Mouse (Mus musculus) layer of hippocampus, adult 9-11 months (tissue): ENCODE measurements around the gene Gm21497.
"Not testable (repeated sequence)": the region's sequence is repeated elsewhere in the genome, so short reads cannot be mapped to it uniquely, and the experiment has no call there.

Source experiments
- DNase-seq: peaks from one replicate; pipeline ENCODE4 v3.0.0; 2022

The Gm21497 gene

DNA sequence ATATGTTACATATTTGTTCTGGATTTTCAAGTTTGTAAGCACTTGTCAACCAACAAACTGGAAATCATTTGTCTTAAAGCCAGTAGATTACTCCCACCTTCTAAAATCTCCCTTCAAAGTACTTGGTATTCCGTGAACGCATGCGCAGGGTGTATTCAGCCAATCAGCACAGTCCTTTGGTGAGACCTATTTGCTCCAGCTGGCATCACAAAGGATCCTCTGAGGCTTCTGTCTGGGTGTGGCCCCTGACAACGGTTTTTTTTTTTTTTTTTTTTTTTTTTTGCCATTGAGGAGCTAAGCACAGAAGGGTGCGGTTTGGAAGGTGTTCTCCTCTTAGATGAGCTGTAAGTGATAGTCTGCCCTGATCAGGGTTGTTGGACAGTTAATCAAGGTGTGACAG, at the start of gene Gm21497:
Gm21497 (plus strand) TSS at position 301 of the 400 bp plus-strand sequence.
- DNase-seq = not testable (repeated sequence)
